Mouse (Mus musculus): ENCODE data around the gene Lsm8. TPM values are rescaled to one million over a fixed set of nuclear protein-coding genes. Genes with fewer than 3 reads are reported as not detected.

Gene Lsm8
- polyA plus RNA-seq, 1 experiment from 2014 or later = 232 TPM

- no peak for ATAC-seq (ENCODE audit: low FRiP score)
- Histone ChIP-seq H3K9me3 (0 out of 2 replicates have a peak, but pooled peaks cover 1% of the 10 kb centered on the region), H3K27me3 (no peaks in the 10 kb centered on the region), H3K4me3 (replicated peaks) (no peak within 1 kb of the TSS), H3K36me3 (replicated peaks) (no peaks in the 10 kb centered on the region), H3K27ac (no peak within 1 kb of the TSS), H3K9ac (no peak within 1 kb of the TSS), H3K4me2 (no peak within 1 kb of the TSS), H3K4me1 (no peaks in the 10 kb centered on the region)
- 93% methylated on average over 8 of the region's 8 CpGs for WGBS
Observed at GRCm38 (mm10) chr6:18866018-18866417, 17.6 kb downstream of the Lsm8 start, which contains the start of gene Ankrd7. TSS of gene Ankrd7 (plus strand) at chr6:18866318.

GRCm38 (mm10) chr6:18889030-18889429 lies 40.7 kb downstream of the Lsm8 start:
- 88% methylated on average over 2 of the region's 2 CpGs for WGBS
- no peak overlapping the region for H3K9ac ChIP-seq
- no peak overlapping the region for H3K4me3 ChIP-seq (replicated peaks)
- H3K4me2 ChIP-seq = no peak overlapping the region
- no peak overlapping the region for H3K27ac ChIP-seq
- H3K9me3 ChIP-seq = no peaks in the 10 kb centered on the region
- no peaks in the 10 kb centered on the region for H3K27me3 ChIP-seq
- H3K36me3 ChIP-seq (replicated peaks) = no peaks in the 10 kb centered on the region
- no peak for ATAC-seq (ENCODE audit: low FRiP score)
- H3K4me1 ChIP-seq = no peaks in the 10 kb centered on the region

GRCm38 (mm10) chr6:18894142-18894541 lies 45.8 kb downstream of the Lsm8 start:
- H3K9me3 ChIP-seq = no peaks in the 10 kb centered on the region
- no peak overlapping the region for H3K4me2 ChIP-seq
- H3K27ac ChIP-seq = no peak overlapping the region
- no peaks in the 10 kb centered on the region for H3K36me3 ChIP-seq (replicated peaks)
- H3K4me1 ChIP-seq = no peaks in the 10 kb centered on the region
- H3K9ac ChIP-seq = no peak overlapping the region
- no peaks in the 10 kb centered on the region for H3K27me3 ChIP-seq
- no peak for ATAC-seq (ENCODE audit: low FRiP score)
- H3K4me3 ChIP-seq (replicated peaks) = no peak overlapping the region

Other genes starting within 250 kb of the Lsm8 start
- 0.27 and 0.35 TPM in 2 replicates for gene Ankrd7, start 17.7 kb downstream of the Lsm8 start, polyA plus RNA-seq (2016; fragmentation: Nextera tagmentation; extraction: Ambion mirVana)

Measured in forebrain, embryonic 12.5 days (tissue).